Mouse (Mus musculus) neural tube, embryonic 14.5 days (tissue): ENCODE results near the gene Rbms3. TPM values are rescaled to one million over a fixed set of nuclear protein-coding genes. Genes with fewer than 3 reads are reported as not detected.
A peak's percentile ranks its signal among the peaks of the same experiment; 100 is the strongest.

Experiments used
- ATAC-seq: fragments of 200-750 bp; cut with Nextera tagmentation; 2 replicates; pipeline ENCODE4 v1.8.0; 2017; ENCODE audit warnings: low read depth, mild to moderate bottlenecking, moderate TSS enrichment, moderate library complexity
- H3K27ac ChIP-seq: fragments of 300-500 bp; sonication (generic); 2 replicates; pipeline ENCODE4 v1.5.1; 2014; ENCODE audit warnings: low read depth, mild to moderate bottlenecking, control low read depth, low read length, moderate library complexity, mixed read lengths
- H3K27me3 ChIP-seq: fragments of 300-500 bp; sonication (generic); 2 replicates; pipeline ENCODE4 v1.6.1; 2014; ENCODE audit warnings: low read length; ENCODE audit not compliant: control insufficient read depth, insufficient read depth
- H3K36me3 ChIP-seq: fragments of 300-500 bp; sonication (generic); 2 replicates; pipeline ENCODE4 v1.6.1; 2014; ENCODE audit warnings: low read length, mixed read lengths; ENCODE audit not compliant: control insufficient read depth, insufficient read depth
- H3K4me1 ChIP-seq: fragments of 300-500 bp; sonication (generic); 2 replicates; pipeline ENCODE4 v1.6.1; 2014; ENCODE audit warnings: low read length; ENCODE audit not compliant: control insufficient read depth, insufficient read depth
- H3K4me2 ChIP-seq: fragments of 300-500 bp; sonication (generic); 2 replicates; pipeline ENCODE4 v1.6.1; 2014; ENCODE audit warnings: mild to moderate bottlenecking, low read depth, low read length, control low read depth
- H3K4me3 ChIP-seq: fragments of 300-500 bp; sonication (generic); 2 replicates; pipeline ENCODE4 v1.5.1; 2014; ENCODE audit warnings: low read depth, low read length, control low read depth, mixed read lengths
- H3K9ac ChIP-seq: fragments of 300-500 bp; sonication (generic); replicated peaks from 2 replicates; pipeline ENCODE4 v1.6.1; 2014; ENCODE audit warnings: low read depth, mild to moderate bottlenecking, control low read depth, low read length, mixed read lengths
- H3K9me3 ChIP-seq: fragments of 300-500 bp; sonication (generic); 2 replicates; pipeline ENCODE4 v1.6.1; 2016; ENCODE audit warnings: low read length; ENCODE audit not compliant: control insufficient read depth
- WGBS: fragments of 180-500 bp; shearing (Covaris S2); extraction: QIAGEN DNeasy Blood & Tissue Kit; methylation state at CpG from one replicate; pipeline ENCODE4 v1.1.7; 2014; 5-methylcytosine and 5-hydroxymethylcytosine counted together
- polyA plus RNA-seq: library from polyadenylated mRNA; unstranded; fragments of >200 nt; fragmentation: Nextera tagmentation; extraction: Ambion mirVana; gene quantifications from 2 replicates; pipeline ENCODE4 v1.2.1, GENCODE M21; 2014

The Rbms3 gene
- polyA plus RNA-seq, 1 experiment from 2014 or later, result 79.5 TPM

DNA sequence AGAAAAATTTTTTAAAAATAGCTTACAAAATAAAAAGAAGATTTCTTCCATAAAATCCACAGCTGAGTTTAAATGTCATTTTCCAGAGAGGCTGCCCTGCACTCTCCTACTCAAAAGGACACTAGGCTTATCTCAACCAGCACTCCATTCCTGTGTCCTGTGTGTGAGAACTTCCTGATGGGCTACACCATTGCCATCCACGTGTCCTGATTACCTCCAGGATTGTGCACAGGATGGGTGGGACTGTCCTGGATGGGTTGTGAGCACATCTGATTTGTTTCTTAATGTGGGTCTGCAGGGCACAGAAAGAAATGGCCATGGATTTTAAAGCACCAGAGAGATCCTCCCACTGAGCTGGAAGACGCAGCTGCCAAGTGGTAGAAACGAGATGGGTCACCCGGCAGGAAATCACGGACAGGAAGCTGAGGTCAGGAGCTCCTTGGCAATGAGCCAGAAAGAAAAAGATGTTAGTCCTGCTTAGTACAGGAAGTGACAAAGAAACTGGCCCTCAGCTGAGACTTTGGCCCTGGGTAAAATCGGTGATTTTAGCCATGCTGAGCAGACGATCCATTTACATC lies 256.5 kb downstream of the Rbms3 start:
- ATAC-seq, result no peak
- no peak overlapping the region for H3K9ac ChIP-seq
- H3K27me3 ChIP-seq, result no peaks in the 10 kb centered on the region
- WGBS, result 49% methylated on average over 7 of the region's 7 CpGs
- H3K36me3 ChIP-seq, result no peaks in the 10 kb centered on the region
- H3K27ac ChIP-seq, result no peak overlapping the region; the same call in 1 of the 2 replicates
- no peak overlapping the region for H3K4me2 ChIP-seq
- no peaks in the 10 kb centered on the region for H3K9me3 ChIP-seq
- H3K4me1 ChIP-seq, result no peaks in the 10 kb centered on the region
- no peak overlapping the region for H3K4me3 ChIP-seq

DNA sequence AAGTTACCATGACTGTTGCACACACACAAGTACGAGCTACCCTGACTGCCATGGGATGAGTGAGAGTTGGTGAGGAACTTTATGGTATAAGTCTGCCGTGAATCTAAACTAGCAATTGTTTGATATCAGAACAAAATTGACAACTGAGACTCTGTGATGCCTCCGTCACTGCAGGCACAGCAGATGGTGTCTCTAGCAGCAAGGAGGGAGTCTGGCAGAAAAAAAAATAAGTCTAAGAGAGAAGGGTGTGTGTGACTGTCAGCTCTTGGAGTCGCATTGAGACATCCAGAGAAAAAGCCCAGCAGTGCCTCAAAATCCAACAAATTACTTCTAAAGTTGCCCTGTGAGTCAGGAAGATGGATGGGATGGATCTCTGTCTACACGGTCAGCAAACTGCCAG lies 257.7 kb downstream of the Rbms3 start:
- no peaks in the 10 kb centered on the region for H3K9me3 ChIP-seq
- no peaks in the 10 kb centered on the region for H3K36me3 ChIP-seq
- H3K27me3 ChIP-seq, result no peaks in the 10 kb centered on the region
- no peak for ATAC-seq
- no peak overlapping the region for H3K4me3 ChIP-seq
- H3K27ac ChIP-seq, result no peak overlapping the region
- WGBS, result 66% methylated on average over 5 of the region's 5 CpGs
- H3K9ac ChIP-seq, result no peak overlapping the region
- H3K4me1 ChIP-seq, result no peaks in the 10 kb centered on the region
- H3K4me2 ChIP-seq, result no peak overlapping the region

DNA sequence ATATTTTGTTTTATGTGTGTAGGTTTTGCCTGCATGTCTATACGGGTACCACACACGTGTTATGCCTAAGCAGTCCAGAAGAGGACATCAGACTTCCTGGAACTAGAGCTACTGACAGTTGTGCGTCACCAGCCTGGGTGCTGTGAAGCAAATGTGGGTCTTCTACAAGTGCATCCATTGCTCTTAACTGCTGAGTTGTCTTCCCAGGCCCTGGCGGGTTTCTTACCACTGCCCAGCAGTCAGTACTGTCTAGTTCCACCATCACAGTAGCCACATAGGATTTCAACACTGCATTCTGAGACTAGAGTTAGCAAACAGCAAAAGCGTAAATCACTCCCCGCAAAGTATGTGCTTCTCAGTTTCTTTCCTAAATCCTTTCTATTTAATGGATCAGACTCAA lies 259.6 kb downstream of the Rbms3 start:
- no peak overlapping the region for H3K4me2 ChIP-seq
- H3K27me3 ChIP-seq, result no peaks in the 10 kb centered on the region
- no peaks in the 10 kb centered on the region for H3K4me1 ChIP-seq
- H3K9ac ChIP-seq, result no peak overlapping the region
- H3K9me3 ChIP-seq, result no peaks in the 10 kb centered on the region
- H3K27ac ChIP-seq, result no peak overlapping the region
- H3K36me3 ChIP-seq, result no peaks in the 10 kb centered on the region
- no peak for ATAC-seq
- no peak overlapping the region for H3K4me3 ChIP-seq
- WGBS, result 95% methylated on average over 6 of the region's 6 CpGs

GRCm38 (mm10) chr9:117368016-117368415 lies 261.7 kb downstream of the Rbms3 start:
- H3K27ac ChIP-seq, result no peak overlapping the region
- no peaks in the 10 kb centered on the region for H3K4me1 ChIP-seq
- no peak overlapping the region for H3K4me3 ChIP-seq
- H3K9ac ChIP-seq, result no peak overlapping the region
- H3K27me3 ChIP-seq, result no peaks in the 10 kb centered on the region
- 89% methylated on average over 4 of the region's 4 CpGs for WGBS
- H3K9me3 ChIP-seq, result no peaks in the 10 kb centered on the region
- no peak overlapping the region for H3K4me2 ChIP-seq
- no peak for ATAC-seq
- H3K36me3 ChIP-seq, result no peaks in the 10 kb centered on the region

- H3K4me3 ChIP-seq, result no peak overlapping the region
- no peaks in the 10 kb centered on the region for H3K27me3 ChIP-seq
- no peaks in the 10 kb centered on the region for H3K9me3 ChIP-seq
- H3K4me2 ChIP-seq, result no peak overlapping the region
- WGBS, result 6% methylated on average over 3 of the region's 3 CpGs
- no peaks in the 10 kb centered on the region for H3K4me1 ChIP-seq
- H3K27ac ChIP-seq, result no peak overlapping the region
- H3K36me3 ChIP-seq, result no peaks in the 10 kb centered on the region
- peak; percentile 71 for ATAC-seq
- no peak overlapping the region for H3K9ac ChIP-seq
Measured at GRCm38 (mm10) chr9:117364610-117365009, 265.1 kb downstream of the Rbms3 start.

GRCm38 (mm10) chr9:117361431-117361830 lies 268.3 kb downstream of the Rbms3 start:
- Histone ChIP-seq H3K9ac (no peak overlapping the region), H3K9me3 (no peaks in the 10 kb centered on the region), H3K4me2 (no peak overlapping the region), H3K4me1 (no peaks in the 10 kb centered on the region), H3K27me3 (no peaks in the 10 kb centered on the region), H3K27ac (no peak overlapping the region), H3K4me3 (no peak overlapping the region), H3K36me3 (no peaks in the 10 kb centered on the region)
- peak; percentile 38; the same call in 1 of the 2 replicates for ATAC-seq
- 11% methylated on average over 5 of the region's 5 CpGs for WGBS

GRCm38 (mm10) chr9:117356764-117357442 lies 272.8 kb downstream of the Rbms3 start:
- no peaks in the 10 kb centered on the region for H3K4me1 ChIP-seq
- peak; percentile 92 for ATAC-seq
- H3K36me3 ChIP-seq, result no peaks in the 10 kb centered on the region
- H3K9me3 ChIP-seq, result no peaks in the 10 kb centered on the region
- H3K27ac ChIP-seq, result peak overlapping the region; percentile 52
- H3K27me3 ChIP-seq, result no peaks in the 10 kb centered on the region
- H3K9ac ChIP-seq, result no peak overlapping the region
- H3K4me2 ChIP-seq, result no peak overlapping the region
- 13% methylated on average over 9 of the region's 9 CpGs for WGBS
- no peak overlapping the region for H3K4me3 ChIP-seq

- Histone ChIP-seq H3K4me2 (no peak overlapping the region), H3K4me3 (no peak overlapping the region), H3K9me3 (no peaks in the 10 kb centered on the region), H3K27me3 (no peaks in the 10 kb centered on the region), H3K4me1 (no peaks in the 10 kb centered on the region), H3K27ac (no peak overlapping the region), H3K9ac (no peak overlapping the region), H3K36me3 (no peaks in the 10 kb centered on the region)
- WGBS, result 74% methylated on average over 5 of the region's 5 CpGs
- ATAC-seq, result no peak
Measured at GRCm38 (mm10) chr9:117355501-117355900, 274.2 kb downstream of the Rbms3 start.

- WGBS, result 88% methylated on average over 4 of the region's 4 CpGs
- no peaks in the 10 kb centered on the region for H3K9me3 ChIP-seq
- no peak overlapping the region for H3K27ac ChIP-seq
- no peaks in the 10 kb centered on the region for H3K4me1 ChIP-seq
- H3K4me2 ChIP-seq, result no peak overlapping the region
- H3K9ac ChIP-seq, result no peak overlapping the region
- ATAC-seq, result no peak
- no peaks in the 10 kb centered on the region for H3K36me3 ChIP-seq
- H3K4me3 ChIP-seq, result no peak overlapping the region
- no peaks in the 10 kb centered on the region for H3K27me3 ChIP-seq
Measured at GRCm38 (mm10) chr9:117342336-117342735, 287.4 kb downstream of the Rbms3 start.
